Mouse (Mus musculus): ENCODE measurements around the gene Coa6. TPM values are rescaled to one million over a fixed set of nuclear protein-coding genes. Genes with fewer than 3 reads are reported as not detected.

Coa6 gene
- 11.2 and 22.8 TPM in 2 replicates for total RNA-seq (2014; rRNA removed)
- 44.9 and 45.1 TPM in 2 replicates for polyA plus RNA-seq (2015; fragmentation: Nextera tagmentation; extraction: Ambion mirVana)

- Histone ChIP-seq H3K9me3 (ENCODE audit: low read length) (no peaks in the 10 kb centered on the region), H3K4me1 (ENCODE audit: insufficient read depth, low read length) (peaks cover 4% of the 10 kb centered on the region; the same call in 1 of the 2 replicates), H3K4me2 (ENCODE audit: low read depth, low read length, poor library complexity, severe bottlenecking) (peak within 1 kb of the TSS; percentile 78), H3K9ac (replicated peaks; ENCODE audit: low read length, poor library complexity, severe bottlenecking) (peak within 1 kb of the TSS; percentile 72), H3K27me3 (ENCODE audit: insufficient read depth, low read length) (no peaks in the 10 kb centered on the region), H3K36me3 (ENCODE audit: insufficient read depth, low read length) (peaks cover 14% of the 10 kb centered on the region), H3K27ac (ENCODE audit: low read depth, low read length) (peak within 1 kb of the TSS; percentile 76), H3K4me3 (ENCODE audit: low read depth, low read length) (peak within 1 kb of the TSS; percentile 71)
- no peak for TF ChIP-seq CTCF (IDR thresholded peaks at IDR 0.05)
- peak; percentile 98 for DNase-seq (ENCODE audit: low spot score)
- under 1% methylated on average over 61 of the region's 61 CpGs for WGBS
- ATAC-seq (ENCODE audit: low FRiP score): peak; percentile 97
These were observed at the start of gene Coa6 for GRCm38 (mm10) chr8:126422174-126422919. Gene Coa6, plus strand, starts transcription at chr8:126422515.

- Histone ChIP-seq H3K36me3 (ENCODE audit: insufficient read depth, low read length) (no peaks in the 10 kb centered on the region), H3K4me1 (ENCODE audit: insufficient read depth, low read length) (no peaks in the 10 kb centered on the region), H3K9ac (replicated peaks; ENCODE audit: low read length, poor library complexity, severe bottlenecking) (no peak overlapping the region), H3K4me3 (ENCODE audit: low read depth, low read length) (no peak overlapping the region), H3K27ac (ENCODE audit: low read depth, low read length) (no peak overlapping the region), H3K4me2 (ENCODE audit: low read depth, low read length, poor library complexity, severe bottlenecking) (no peak overlapping the region), H3K9me3 (ENCODE audit: low read length) (no peaks in the 10 kb centered on the region), H3K27me3 (ENCODE audit: insufficient read depth, low read length) (no peaks in the 10 kb centered on the region)
- ATAC-seq (ENCODE audit: low FRiP score) (no peak), DNase-seq (ENCODE audit: low spot score) (no peak)
- no peak for TF ChIP-seq CTCF (IDR thresholded peaks at IDR 0.05)
- WGBS: 90% methylated on average over 6 of the region's 6 CpGs
These were observed 42.7 kb upstream of the Coa6 start for GRCm38 (mm10) chr8:126379580-126379979.

GRCm38 (mm10) chr8:126380141-126380540 is 42.2 kb upstream of the Coa6 start:
- no peak for ATAC-seq (ENCODE audit: low FRiP score)
- Histone ChIP-seq H3K27me3 (ENCODE audit: insufficient read depth, low read length) (no peaks in the 10 kb centered on the region), H3K4me1 (ENCODE audit: insufficient read depth, low read length) (no peaks in the 10 kb centered on the region), H3K27ac (ENCODE audit: low read depth, low read length) (no peak overlapping the region), H3K9me3 (ENCODE audit: low read length) (no peaks in the 10 kb centered on the region), H3K9ac (replicated peaks; ENCODE audit: low read length, poor library complexity, severe bottlenecking) (no peak overlapping the region), H3K36me3 (ENCODE audit: insufficient read depth, low read length) (no peaks in the 10 kb centered on the region), H3K4me3 (ENCODE audit: low read depth, low read length) (no peak overlapping the region), H3K4me2 (ENCODE audit: low read depth, low read length, poor library complexity, severe bottlenecking) (no peak overlapping the region)
- 49% methylated on average over 2 of the region's 2 CpGs for WGBS
- no peak for TF ChIP-seq CTCF (IDR thresholded peaks at IDR 0.05)
- DNase-seq (ENCODE audit: low spot score): peak; percentile 66

GRCm38 (mm10) chr8:126381299-126381698 is 41.0 kb upstream of the Coa6 start:
- Histone ChIP-seq H3K9ac (replicated peaks; ENCODE audit: low read length, poor library complexity, severe bottlenecking) (no peak overlapping the region), H3K36me3 (ENCODE audit: insufficient read depth, low read length) (no peaks in the 10 kb centered on the region), H3K4me2 (ENCODE audit: low read depth, low read length, poor library complexity, severe bottlenecking) (no peak overlapping the region), H3K4me3 (ENCODE audit: low read depth, low read length) (no peak overlapping the region), H3K4me1 (ENCODE audit: insufficient read depth, low read length) (no peaks in the 10 kb centered on the region), H3K27ac (ENCODE audit: low read depth, low read length) (no peak overlapping the region), H3K27me3 (ENCODE audit: insufficient read depth, low read length) (no peaks in the 10 kb centered on the region), H3K9me3 (ENCODE audit: low read length) (no peaks in the 10 kb centered on the region)
- no peak for TF ChIP-seq CTCF (IDR thresholded peaks at IDR 0.05)
- WGBS: 81% methylated on average over 7 of the region's 7 CpGs
- ATAC-seq (ENCODE audit: low FRiP score) (no peak), DNase-seq (ENCODE audit: low spot score) (no peak)

- H3K9me3 ChIP-seq (ENCODE audit: low read length): no peaks in the 10 kb centered on the region
- no peak overlapping the region for H3K27ac ChIP-seq (ENCODE audit: low read depth, low read length)
- ATAC-seq (ENCODE audit: low FRiP score) (no peak), DNase-seq (ENCODE audit: low spot score) (no peak)
- H3K9ac ChIP-seq (replicated peaks; ENCODE audit: low read length, poor library complexity, severe bottlenecking): no peak overlapping the region
- H3K4me1 ChIP-seq (ENCODE audit: insufficient read depth, low read length): no peaks in the 10 kb centered on the region
- no peak overlapping the region for H3K4me3 ChIP-seq (ENCODE audit: low read depth, low read length)
- no peaks in the 10 kb centered on the region for H3K27me3 ChIP-seq (ENCODE audit: insufficient read depth, low read length)
- 48% methylated on average over 14 of the region's 14 CpGs for WGBS
- no peaks in the 10 kb centered on the region for H3K36me3 ChIP-seq (ENCODE audit: insufficient read depth, low read length)
- no peak for TF ChIP-seq CTCF (IDR thresholded peaks at IDR 0.05)
- no peak overlapping the region for H3K4me2 ChIP-seq (ENCODE audit: low read depth, low read length, poor library complexity, severe bottlenecking)
These were observed 40.1 kb upstream of the Coa6 start for GRCm38 (mm10) chr8:126382216-126382615.

- Histone ChIP-seq H3K4me2 (ENCODE audit: low read depth, low read length, poor library complexity, severe bottlenecking) (no peak overlapping the region), H3K4me3 (ENCODE audit: low read depth, low read length) (no peak overlapping the region), H3K4me1 (ENCODE audit: insufficient read depth, low read length) (no peaks in the 10 kb centered on the region), H3K9ac (replicated peaks; ENCODE audit: low read length, poor library complexity, severe bottlenecking) (no peak overlapping the region), H3K36me3 (ENCODE audit: insufficient read depth, low read length) (no peaks in the 10 kb centered on the region), H3K27ac (ENCODE audit: low read depth, low read length) (no peak overlapping the region), H3K9me3 (ENCODE audit: low read length) (no peaks in the 10 kb centered on the region), H3K27me3 (ENCODE audit: insufficient read depth, low read length) (no peaks in the 10 kb centered on the region)
- DNase-seq (ENCODE audit: low spot score) (peak; percentile 62), ATAC-seq (ENCODE audit: low FRiP score) (no peak)
- 76% methylated on average over 5 of the region's 5 CpGs for WGBS
- TF ChIP-seq CTCF (IDR thresholded peaks at IDR 0.05): peak; percentile 81
These were observed 39.6 kb upstream of the Coa6 start for GRCm38 (mm10) chr8:126382749-126383148.

Data from midbrain, postnatal 0 days (tissue).